Mouse (Mus musculus): ENCODE measurements around the gene Bcar3. TPM values are rescaled to one million over a fixed set of nuclear protein-coding genes. Genes with fewer than 3 reads are reported as not detected.
A peak's percentile ranks its signal among the peaks of the same experiment; 100 is the strongest.

The Bcar3 gene
- polyA plus RNA-seq, 1 experiment = 57.8 TPM

GRCm38 (mm10) chr3:122292300-122293222 is 1.4 kb upstream of the Bcar3 start:
- DNase-seq (ENCODE audit: low read depth) = no peak

DNA sequence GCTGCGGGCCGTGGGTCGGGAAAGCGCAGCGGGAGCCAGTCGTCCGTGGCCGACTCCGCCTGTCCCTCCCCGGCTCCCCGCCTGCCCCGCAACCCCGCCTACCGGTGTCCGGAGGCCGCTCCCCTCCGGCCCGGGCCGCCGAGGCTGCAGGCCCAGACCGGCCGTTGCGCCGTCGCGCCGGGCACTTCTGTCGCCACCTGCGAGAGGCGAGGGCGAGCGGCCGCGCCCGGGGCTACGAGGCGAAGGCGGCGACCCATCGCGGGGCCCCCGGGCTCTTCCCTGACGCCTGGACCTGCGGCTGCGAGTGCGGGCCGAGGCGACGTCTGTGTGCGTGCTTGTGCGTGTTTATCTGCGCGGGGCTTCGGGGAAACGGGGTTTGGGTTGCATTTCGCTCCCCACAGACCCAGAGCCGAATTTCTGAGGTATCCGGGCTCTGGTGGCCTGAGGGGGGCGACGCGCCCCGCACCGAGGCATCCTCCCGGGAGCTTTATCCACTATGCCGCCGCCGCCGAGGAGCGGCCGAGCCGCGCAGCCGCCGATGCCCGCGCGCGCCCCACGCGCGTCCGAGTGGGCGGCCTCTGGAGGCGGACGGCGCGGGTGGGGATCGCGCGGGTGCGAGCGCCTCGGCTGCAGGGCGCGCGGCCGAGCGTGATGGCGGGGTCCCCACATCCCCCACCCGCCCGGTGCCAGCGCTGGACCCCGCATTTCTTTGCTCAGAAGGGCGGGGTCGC is 548 bp upstream of the Bcar3 start:
- no peak for DNase-seq (ENCODE audit: low read depth)

GRCm38 (mm10) chr3:122295511-122295910 is 1.6 kb downstream of the Bcar3 start:
- DNase-seq (ENCODE audit: low read depth) = no peak

DNA sequence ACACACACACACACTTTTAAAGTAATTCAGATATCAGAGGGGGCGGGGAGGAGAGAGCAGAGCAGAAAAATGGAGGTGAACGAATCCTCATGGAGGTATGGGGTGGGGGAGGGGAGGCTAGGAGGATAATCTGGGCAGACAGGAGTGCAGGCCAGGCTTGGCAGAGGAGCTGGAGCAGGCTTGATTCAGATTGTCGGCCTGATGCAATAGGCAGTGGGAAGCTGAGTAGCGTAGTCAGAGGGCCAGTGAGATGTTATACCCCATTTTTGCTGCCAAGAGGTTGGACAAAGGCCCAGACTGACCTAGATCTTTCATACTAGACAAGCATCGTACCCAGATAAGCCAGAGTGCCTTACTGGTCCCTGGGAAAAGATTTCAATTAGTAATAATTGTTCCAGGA is 3.0 kb downstream of the Bcar3 start:
- no peak for DNase-seq (ENCODE audit: low read depth)

DNA sequence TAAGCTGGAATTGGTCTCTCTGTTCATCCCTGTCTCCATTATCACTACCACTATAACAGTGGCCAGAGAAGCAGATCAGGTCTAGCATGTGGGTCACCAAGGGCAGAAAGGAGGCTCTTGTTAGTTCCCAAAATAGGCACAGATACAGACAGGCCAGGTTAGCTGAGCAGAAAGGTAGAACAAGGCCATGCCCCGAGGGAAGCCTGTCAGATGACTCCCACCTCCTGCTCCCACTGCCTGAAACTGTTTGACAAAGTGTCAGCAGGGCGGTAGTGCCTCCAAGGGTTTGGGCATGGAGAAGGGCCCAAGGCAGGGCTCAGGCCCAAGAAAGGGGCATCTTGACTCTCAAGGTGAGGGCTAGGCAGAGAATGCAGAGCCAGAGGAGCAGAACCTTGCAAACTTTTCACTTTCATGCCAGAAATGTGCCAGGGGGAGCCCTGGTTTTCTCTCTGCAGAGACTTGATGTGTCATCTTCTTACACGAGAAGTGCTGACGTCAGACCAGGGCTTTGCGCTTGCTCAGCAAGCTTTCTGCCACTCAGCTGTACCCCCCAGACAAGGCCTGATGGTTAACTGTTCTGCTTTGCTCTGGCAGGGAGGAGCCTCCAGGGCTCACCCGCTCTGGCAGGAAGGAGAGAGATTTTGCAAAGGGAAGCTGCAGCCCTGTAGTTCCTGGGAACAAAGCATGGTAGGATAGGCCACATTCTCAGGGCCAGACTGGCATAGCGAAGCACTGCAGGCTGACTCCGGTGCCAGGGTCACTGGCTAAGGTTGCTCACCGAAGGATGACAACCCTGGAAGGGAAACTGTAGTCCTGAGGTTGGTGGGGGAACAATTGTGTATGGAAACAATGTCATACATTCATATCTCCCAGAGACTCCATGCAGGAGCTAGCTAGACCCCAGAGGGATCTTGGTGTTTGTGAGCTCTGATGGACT is 7.3 kb downstream of the Bcar3 start:
- DNase-seq (ENCODE audit: low read depth) = no peak

GRCm38 (mm10) chr3:122304560-122304959 is 10.6 kb downstream of the Bcar3 start:
- DNase-seq (ENCODE audit: low read depth) = no peak

DNA sequence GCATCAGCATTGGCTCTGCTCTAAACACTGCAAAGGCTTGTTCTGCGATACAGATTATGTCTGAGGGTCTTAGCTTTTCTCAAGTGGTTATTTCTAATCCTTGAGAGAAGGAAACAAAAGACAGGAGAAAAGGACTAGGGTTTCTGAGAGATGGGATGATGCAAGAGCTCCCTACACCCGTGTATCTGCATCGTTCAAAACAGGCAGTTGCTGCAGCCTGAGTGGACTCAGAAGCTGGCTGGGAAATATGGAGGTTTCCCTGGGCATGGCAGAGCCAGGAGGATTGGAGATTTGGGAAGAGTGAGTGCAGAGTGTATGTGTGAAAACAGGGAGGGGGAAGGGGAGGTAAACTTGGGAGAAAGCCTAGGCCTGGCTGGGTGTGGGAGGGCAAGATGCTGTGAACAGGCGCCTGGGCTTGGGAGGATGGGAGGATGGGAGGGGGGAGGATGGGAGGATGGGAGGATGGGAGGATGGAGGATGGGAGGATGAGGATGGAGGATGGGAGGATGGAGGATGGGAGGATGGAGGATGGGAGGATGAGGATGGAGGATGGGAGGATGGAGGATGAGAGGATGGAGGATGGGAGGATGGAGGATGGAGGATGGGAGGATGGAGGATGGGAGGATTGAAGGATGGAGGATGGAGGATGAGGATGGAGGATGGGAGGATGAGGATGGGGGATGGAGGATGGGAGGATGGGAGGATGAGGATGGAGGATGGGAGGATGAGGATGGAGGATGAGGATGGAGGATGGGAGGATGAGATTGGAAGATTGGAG is 14.1 kb downstream of the Bcar3 start:
- no peak for DNase-seq (ENCODE audit: low read depth)

- no peak for DNase-seq (ENCODE audit: low read depth)
These were observed 15.0 kb downstream of the Bcar3 start for GRCm38 (mm10) chr3:122308981-122309380.

DNA sequence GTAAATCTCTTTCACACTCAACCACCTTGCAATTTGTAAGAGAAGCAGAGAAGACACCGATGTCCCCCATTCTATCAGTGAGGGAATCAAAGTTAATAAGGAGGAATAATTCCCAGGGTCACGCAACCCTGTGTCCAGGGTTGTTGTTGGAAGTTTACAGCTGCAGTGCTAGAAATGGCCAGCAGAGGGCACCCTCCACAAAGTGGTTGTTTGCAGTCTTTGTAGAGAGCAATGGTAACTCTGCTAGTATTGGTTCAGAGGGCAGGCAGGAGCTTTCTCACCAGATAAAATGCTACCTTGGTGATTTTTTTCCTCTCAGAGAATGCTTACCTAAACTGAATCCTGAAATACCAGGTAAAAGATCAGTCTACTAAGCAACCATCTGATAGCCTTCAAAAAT is 18.1 kb downstream of the Bcar3 start:
- no peak for DNase-seq (ENCODE audit: low read depth)

DNA sequence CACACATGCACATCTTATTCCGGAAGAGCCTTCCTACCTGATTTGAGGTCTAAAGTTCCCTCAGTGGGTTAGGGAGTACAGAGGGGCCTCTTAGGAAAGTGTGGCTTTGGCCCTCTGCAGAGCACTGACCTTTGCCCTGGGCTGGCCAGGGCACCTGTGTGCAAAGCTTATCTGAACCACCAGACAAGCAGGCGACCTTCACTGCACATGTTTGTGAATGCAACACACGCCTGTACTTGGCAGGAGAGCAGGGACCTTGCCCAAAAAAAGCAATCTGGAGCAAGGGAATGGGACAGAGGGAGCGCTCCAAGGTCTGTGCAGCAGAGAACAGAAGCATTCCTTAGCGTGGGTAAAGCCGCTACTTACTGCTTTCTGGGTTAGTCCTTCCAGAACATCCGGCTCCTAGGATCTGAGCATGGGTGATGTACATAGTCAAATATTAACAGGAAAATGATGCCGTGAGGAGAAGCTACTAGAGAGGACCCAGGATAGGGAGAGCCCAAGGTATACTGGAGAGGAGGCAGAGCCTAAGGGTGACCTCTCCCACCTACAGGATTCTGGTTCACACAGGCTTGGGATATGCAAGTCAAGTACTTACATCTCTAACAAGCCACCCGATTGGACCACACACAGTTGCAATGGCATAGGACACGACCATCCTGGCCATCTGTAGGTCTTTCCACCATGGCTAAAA is 19.1 kb downstream of the Bcar3 start:
- DNase-seq (ENCODE audit: low read depth) = no peak

GRCm38 (mm10) chr3:122313936-122314335 is 20.0 kb downstream of the Bcar3 start:
- DNase-seq (ENCODE audit: low read depth) = no peak

DNA sequence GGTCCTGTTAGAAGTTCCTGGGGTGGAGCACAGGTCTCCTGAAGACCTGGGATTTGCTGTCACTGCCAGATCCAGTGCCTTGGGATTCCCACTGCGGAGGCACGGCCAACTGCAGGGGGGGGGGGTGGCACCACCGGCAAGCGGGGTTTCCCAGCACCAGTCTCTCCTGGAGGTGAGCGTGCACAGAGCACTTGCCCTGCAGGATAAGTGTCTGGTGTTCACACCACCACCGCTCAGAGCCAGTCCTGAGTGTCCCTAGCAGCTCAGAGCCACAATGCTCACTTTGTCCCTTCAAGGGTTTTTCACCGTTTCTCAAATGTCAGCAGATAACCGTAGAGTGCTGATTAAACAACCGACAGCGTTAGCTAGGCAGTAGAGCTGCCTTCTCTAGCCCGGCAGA is 22.7 kb downstream of the Bcar3 start:
- no peak for DNase-seq (ENCODE audit: low read depth)

GRCm38 (mm10) chr3:122317339-122317738 is 23.4 kb downstream of the Bcar3 start:
- DNase-seq (ENCODE audit: low read depth) = no peak

GRCm38 (mm10) chr3:122322226-122322625 is 28.3 kb downstream of the Bcar3 start:
- no peak for DNase-seq (ENCODE audit: low read depth)

GRCm38 (mm10) chr3:122323841-122324240 is 29.9 kb downstream of the Bcar3 start:
- no peak for DNase-seq (ENCODE audit: low read depth)

DNA sequence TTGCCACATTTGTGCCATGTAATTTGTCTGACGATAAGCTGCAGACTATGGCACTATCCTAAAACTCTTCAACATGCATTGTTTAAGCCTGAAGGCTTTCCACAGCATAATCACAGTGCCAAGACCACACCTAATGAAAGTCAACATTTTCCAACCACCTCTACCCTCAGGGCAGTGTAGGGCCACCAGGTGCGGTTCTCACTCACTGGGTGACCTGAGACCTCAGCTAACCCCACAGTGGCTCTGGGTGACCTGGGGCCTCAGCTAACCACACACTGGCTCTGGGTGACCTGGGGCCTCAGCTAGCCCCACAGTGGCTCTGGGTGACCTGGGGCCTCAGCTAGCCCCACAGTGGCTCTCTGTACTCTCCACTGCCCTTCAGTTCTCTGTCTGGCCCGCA is 30.6 kb downstream of the Bcar3 start:
- no peak for DNase-seq (ENCODE audit: low read depth)

DNA sequence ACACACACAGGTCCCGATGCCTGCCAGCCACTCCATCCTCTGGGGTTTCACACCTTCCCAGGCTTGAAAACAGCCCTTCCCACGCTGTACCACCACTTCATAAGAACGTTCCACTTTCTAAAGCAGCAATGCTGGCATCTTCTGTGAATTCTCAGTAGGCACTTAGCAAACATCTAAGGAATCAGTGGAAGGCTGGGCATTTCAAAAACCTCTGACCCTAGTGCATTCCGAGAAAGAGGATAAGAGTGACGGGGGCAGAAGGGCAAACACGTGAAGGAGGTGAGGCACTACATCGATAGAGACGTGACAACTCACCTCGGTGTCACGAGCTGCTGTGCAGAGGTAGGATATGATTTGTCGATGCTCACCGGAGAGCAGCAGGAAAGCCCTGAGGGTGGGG is 36.5 kb downstream of the Bcar3 start:
- no peak for DNase-seq (ENCODE audit: low read depth)

DNA sequence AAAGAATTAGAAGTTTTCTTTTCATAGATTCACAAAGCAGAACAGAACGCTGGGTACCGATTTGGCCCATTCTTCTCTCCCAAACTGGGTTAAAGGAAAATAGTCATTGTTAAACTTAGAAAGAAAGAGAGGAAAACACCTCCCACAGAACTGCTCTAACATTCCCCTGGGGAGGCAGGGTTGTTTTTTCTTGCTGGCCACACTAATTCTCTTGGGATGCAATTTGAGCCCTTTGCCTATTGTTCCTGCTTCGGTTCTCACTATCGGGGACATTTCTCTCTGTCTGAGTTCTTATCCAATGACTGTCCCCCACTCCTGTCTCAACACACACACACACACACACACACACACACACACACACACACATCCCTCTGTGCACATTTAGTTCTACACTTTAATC is 39.6 kb downstream of the Bcar3 start:
- no peak for DNase-seq (ENCODE audit: low read depth)

DNA sequence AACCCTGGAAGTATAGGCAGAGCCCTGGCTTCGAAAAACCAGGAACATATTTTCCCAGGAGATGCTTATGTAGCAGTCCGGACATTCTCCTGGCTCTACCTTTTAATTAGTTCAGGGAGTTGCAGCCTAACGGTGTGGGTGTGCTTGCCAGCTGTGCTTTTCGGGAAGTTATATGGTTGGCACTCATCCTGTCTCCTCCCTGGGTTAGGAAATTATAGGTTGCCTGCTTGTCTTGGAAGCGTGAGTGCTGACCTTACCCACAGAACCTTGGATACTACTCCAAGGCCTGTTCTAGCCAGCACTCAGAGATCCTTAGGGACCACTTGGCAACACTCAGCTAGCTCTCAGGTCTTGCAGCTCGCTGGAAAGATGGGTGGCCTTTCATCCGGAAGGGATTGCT is 40.0 kb downstream of the Bcar3 start:
- DNase-seq (ENCODE audit: low read depth) = peak; percentile 72

DNA sequence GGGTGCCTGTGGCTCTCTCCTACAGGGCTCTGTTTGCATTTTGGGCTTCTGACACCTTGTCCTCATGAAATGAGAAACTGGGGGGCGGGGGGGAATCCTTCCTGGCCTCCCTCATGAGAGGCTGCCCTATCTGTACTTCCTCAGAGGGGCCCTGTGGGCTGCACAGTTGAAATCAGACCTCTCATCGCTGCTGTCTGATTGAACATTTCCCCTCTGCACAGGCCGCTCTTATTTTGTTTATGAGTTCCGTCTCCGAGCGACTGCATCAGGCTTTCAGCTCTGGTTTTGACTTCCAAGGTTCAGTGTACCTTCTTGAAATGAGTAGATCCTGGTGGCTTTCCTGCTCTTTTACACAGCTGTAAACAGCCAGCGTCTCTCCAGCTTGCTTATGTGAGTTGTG is 40.4 kb downstream of the Bcar3 start:
- no peak for DNase-seq (ENCODE audit: low read depth)

- DNase-seq (ENCODE audit: low read depth) = peak; percentile 62
These were observed 42.1 kb downstream of the Bcar3 start for GRCm38 (mm10) chr3:122336030-122336429.

Measured in gonadal fat pad, adult 2 months (tissue).